Mouse (Mus musculus) limb, embryonic 14.5 days (tissue): Measurements from ENCODE around the gene Cnbd2. TPM values are rescaled to one million over a fixed set of nuclear protein-coding genes. Genes with fewer than 3 reads are reported as not detected.
"Not testable (repeated sequence)": the region's sequence is repeated elsewhere in the genome, so short reads cannot be mapped to it uniquely, and the experiment has no call there.

Source experiments
- ATAC-seq: fragments of 200-750 bp; cut with Nextera tagmentation; 2 replicates; pipeline ENCODE4 v1.8.0; 2017; ENCODE audit warnings: low read depth, moderate number of reproducible peaks, moderate TSS enrichment; ENCODE audit not compliant: low FRiP score
- DNase-seq: peaks from one replicate; pipeline ENCODE4 v3.0.0-alpha.2; 2015; ENCODE audit warnings: low spot score
- H3K27ac ChIP-seq: fragments of 300-500 bp; sonication (generic); replicated peaks from 2 replicates; pipeline ENCODE4 v1.5.1; 2014; ENCODE audit warnings: low read depth, mild to moderate bottlenecking, low read length, moderate library complexity, mixed read lengths
- H3K27me3 ChIP-seq: fragments of 300-500 bp; sonication (generic); 2 replicates; pipeline ENCODE4 v1.6.1; 2014; ENCODE audit warnings: low read length, mixed read lengths; ENCODE audit not compliant: control insufficient read depth, insufficient read depth
- H3K36me3 ChIP-seq: fragments of 300-500 bp; sonication (generic); 2 replicates; pipeline ENCODE4 v1.6.1; 2014; ENCODE audit warnings: mild to moderate bottlenecking, low read length, moderate library complexity, mixed read lengths; ENCODE audit not compliant: control insufficient read depth, insufficient read depth
- H3K4me1 ChIP-seq: fragments of 300-500 bp; sonication (generic); 2 replicates; pipeline ENCODE4 v1.6.1; 2014; ENCODE audit warnings: antibody characterized with exemption, low read length, mixed read lengths; ENCODE audit not compliant: control insufficient read depth, insufficient read depth
- H3K4me2 ChIP-seq: fragments of 300-500 bp; sonication (generic); replicated peaks from 2 replicates; pipeline ENCODE4 v1.6.1; 2014; ENCODE audit warnings: low read depth, mild to moderate bottlenecking, low read length, moderate library complexity; ENCODE audit not compliant: severe bottlenecking
- H3K4me3 ChIP-seq: fragments of 300-500 bp; sonication (generic); replicated peaks from 2 replicates; pipeline ENCODE4 v1.5.1; 2014; ENCODE audit warnings: low read length
- H3K9ac ChIP-seq: fragments of 300-500 bp; sonication (generic); 2 replicates; pipeline ENCODE4 v1.6.1; 2014; ENCODE audit warnings: mild to moderate bottlenecking, low read depth, low read length, moderate library complexity; ENCODE audit not compliant: severe bottlenecking
- H3K9me3 ChIP-seq: fragments of 300-500 bp; sonication (generic); 2 replicates; pipeline ENCODE4 v1.6.1; 2016; ENCODE audit warnings: low read length; ENCODE audit not compliant: control insufficient read depth
- POLR2A ChIP-seq: fragments of 200-500 bp; IDR thresholded peaks from 2 replicates; pipeline ENCODE4 v1.8.0; 2012; ENCODE audit warnings: inconsistent platforms, mild to moderate bottlenecking, moderate library complexity, borderline replicate concordance; ENCODE audit not compliant: insufficient read depth, insufficient read length; ENCODE audit errors: extremely low read depth
- WGBS: fragments of 180-500 bp; shearing (Covaris S2); extraction: QIAGEN DNeasy Blood & Tissue Kit; methylation state at CpG from one replicate; pipeline ENCODE4 v1.1.7; 2014; 5-methylcytosine and 5-hydroxymethylcytosine counted together
- polyA plus RNA-seq, 2 experiments: library from polyadenylated mRNA; depleted of rRNA in 1 of 2; stranded (reverse) in 1 of 2; unstranded in 1 of 2; fragments of >200 nt; fragmentation: Nextera tagmentation in 1 of 2; extraction: Ambion mirVana in 1 of 2; gene quantifications; 2 replicates each; pipeline versions ENCODE4 v1.2.1 to v1.2.3; 2012 to 2014

The Cnbd2 gene
- polyA plus RNA-seq, 2 experiments, result 2.2 to 4.6 TPM

DNA sequence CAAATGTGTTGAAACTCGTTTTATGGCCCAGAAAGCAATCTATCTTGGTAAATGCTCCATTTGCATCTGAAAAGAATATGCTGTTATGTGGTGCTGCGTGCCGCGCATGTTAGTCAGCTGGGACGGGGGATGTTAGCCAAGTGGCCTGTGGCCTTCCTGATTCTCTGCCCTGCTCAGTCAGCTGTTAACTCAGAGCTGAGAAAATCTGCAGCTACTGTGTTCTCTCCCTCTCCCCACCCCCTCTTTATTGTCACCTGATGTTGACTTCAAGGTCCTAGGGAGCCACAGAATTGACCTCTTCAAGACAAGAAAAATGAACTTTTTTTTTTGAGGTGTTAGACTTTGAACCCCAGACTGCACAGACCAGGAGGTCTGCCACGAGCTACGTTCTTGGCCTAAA is 43.9 kb downstream of the Cnbd2 start:
- Histone ChIP-seq H3K27ac (no peak overlapping the region), H3K36me3 (no peaks in the 10 kb centered on the region), H3K4me3 (no peak overlapping the region), H3K9ac (no peak overlapping the region), H3K4me2 (no peak overlapping the region), H3K9me3 (no peaks in the 10 kb centered on the region), H3K4me1 (no peaks in the 10 kb centered on the region; the same call in 1 of the 2 replicates), H3K27me3 (no peaks in the 10 kb centered on the region)
- no peak for DNase-seq
- no peak for ATAC-seq
- TF ChIP-seq POLR2A, result no peak
- WGBS, result 70% methylated on average over 7 of the region's 7 CpGs

DNA sequence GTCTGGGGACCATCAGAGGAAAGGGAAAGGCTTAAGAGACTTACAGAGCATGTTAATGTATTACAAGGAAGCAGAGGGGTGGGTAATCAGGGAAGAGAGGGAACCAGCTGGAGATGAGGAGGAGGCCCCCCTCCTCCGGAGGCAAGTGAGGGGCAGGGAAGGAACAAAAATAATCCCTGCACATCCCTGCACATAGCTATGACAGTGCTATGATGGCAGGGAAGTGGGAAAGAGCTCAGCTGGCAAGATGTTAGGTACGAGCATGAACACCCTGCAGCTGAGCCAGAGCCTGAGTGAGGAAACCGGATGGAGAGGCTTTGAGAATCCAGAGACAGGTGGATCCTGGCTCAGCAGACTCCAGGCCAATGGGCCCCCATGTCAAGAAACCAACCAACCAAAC is 56.4 kb downstream of the Cnbd2 start:
- Histone ChIP-seq H3K4me1 (no peaks in the 10 kb centered on the region), H3K27ac (no peak overlapping the region), H3K27me3 (peaks cover 4% of the 10 kb centered on the region; the same call in 1 of the 2 replicates), H3K4me3 (no peak overlapping the region), H3K4me2 (no peak overlapping the region), H3K9me3 (no peaks in the 10 kb centered on the region; the same call in 1 of the 2 replicates), H3K36me3 (no peaks in the 10 kb centered on the region), H3K9ac (no peak overlapping the region)
- no peak for DNase-seq
- no peak for ATAC-seq
- 68% methylated on average over 3 of the region's 3 CpGs for WGBS
- TF ChIP-seq POLR2A, result no peak

GRCm38 (mm10) chr2:156370896-156371295 is 58.8 kb downstream of the Cnbd2 start:
- Histone ChIP-seq H3K27me3 (no peaks in the 10 kb centered on the region), H3K4me2 (no peak overlapping the region), H3K4me3 (no peak overlapping the region), H3K9ac (no peak overlapping the region), H3K9me3 (no peaks in the 10 kb centered on the region), H3K4me1 (no peaks in the 10 kb centered on the region), H3K27ac (no peak overlapping the region), H3K36me3 (no peaks in the 10 kb centered on the region)
- DNase-seq (no peak), ATAC-seq (no peak)
- TF ChIP-seq POLR2A, result no peak
- WGBS, result 85% methylated on average over 7 of the region's 7 CpGs

DNA sequence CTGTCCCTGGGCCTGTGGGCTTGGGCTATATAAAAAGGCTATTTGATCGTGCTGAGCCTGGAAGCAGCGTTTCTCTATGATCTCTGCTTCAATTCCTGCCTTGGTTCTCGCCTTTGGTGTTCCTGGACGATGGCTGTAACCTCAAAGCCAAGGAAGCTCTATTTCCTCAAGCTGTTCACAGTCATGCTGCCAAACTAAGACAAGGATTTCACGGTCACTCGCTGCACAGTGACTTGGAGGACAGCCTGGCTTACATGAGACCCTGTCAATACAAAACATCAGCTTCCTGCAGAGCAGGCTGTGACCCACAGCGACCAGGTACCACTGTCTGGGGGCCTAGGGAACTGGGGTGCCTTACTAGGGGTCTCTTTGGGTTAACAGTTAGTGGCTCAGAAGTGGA is 64.9 kb downstream of the Cnbd2 start:
- Histone ChIP-seq H3K9me3 (no peaks in the 10 kb centered on the region), H3K4me2 (no peak overlapping the region), H3K27ac (no peak overlapping the region), H3K4me3 (no peak overlapping the region), H3K36me3 (no peaks in the 10 kb centered on the region), H3K9ac (no peak overlapping the region), H3K4me1 (no peaks in the 10 kb centered on the region), H3K27me3 (no peaks in the 10 kb centered on the region)
- 72% methylated on average over 7 of the region's 7 CpGs for WGBS
- no peak for ATAC-seq
- TF ChIP-seq POLR2A, result no peak
- DNase-seq, result no peak

- H3K27ac ChIP-seq, result no peak overlapping the region
- no peaks in the 10 kb centered on the region for H3K4me1 ChIP-seq
- no peaks in the 10 kb centered on the region for H3K27me3 ChIP-seq
- no peak for ATAC-seq
- no peak overlapping the region for H3K4me2 ChIP-seq
- H3K9me3 ChIP-seq, result no peaks in the 10 kb centered on the region
- H3K36me3 ChIP-seq, result no peaks in the 10 kb centered on the region
- no peak overlapping the region for H3K4me3 ChIP-seq
- WGBS, result 87% methylated on average over 10 of the region's 10 CpGs
- no peak overlapping the region for H3K9ac ChIP-seq
- no peak for TF ChIP-seq POLR2A
- no peak for DNase-seq
Measured at GRCm38 (mm10) chr2:156379929-156380328, 67.8 kb downstream of the Cnbd2 start.

DNA sequence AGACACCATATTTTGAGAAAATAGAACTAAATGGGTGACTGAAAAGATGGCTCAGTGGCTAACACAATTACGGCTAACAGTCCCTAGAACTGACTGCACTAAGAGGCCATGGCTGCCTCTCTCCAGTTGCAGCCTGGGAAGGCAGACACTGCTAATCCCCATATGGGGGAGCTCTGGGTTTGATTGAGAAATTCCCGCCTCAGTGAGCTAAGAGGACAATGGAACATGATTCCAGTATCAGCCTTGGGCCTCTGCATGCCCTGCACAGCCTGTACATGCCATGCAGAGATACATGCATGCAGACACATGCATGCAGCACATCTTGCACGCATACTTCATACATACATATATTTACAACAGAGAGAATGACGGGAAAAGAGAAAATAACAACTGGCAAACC is 69.3 kb downstream of the Cnbd2 start:
- no peak for TF ChIP-seq POLR2A
- WGBS, result 68% methylated on average over 4 of the region's 4 CpGs

DNA sequence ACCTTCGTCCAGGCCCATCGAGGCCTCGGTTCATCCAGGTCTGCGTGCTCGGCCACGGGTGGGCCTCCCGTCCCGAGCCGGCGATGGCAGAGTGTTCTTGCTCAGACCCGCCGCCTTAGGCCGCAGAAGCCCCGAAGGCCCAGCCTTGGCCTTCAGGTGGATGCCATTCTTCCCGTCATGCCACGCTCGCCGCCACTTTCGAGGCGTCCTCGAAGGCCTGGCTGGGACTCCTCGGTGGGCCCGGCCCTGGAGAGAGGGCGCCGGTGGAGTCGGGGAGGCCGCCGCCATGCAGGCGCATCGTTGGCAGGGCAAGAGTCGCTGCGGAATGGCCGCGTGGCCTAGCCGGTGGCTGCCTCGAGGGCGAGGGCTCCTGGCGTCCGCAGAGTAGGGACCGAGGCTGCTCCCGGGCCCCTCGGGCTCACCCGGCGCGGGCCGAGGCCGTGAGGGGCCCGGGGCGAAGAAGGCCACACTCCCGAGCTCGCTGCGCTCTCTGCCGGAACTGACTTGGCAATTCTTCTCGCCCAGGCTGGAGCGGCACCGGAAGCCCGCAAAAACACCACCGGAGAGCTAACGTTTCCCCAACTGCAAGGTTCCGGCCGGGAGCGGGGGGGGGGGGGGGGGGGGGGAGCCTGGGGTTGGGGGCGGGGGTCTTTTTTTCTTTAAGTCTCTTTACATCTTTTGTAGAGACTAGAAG is 80.5 kb downstream of the Cnbd2 start:
- not testable (repeated sequence) for H3K4me1 ChIP-seq, H3K36me3 ChIP-seq, H3K9me3 ChIP-seq, H3K27me3 ChIP-seq
- peak overlapping the region; percentile 44 for H3K4me2 ChIP-seq
- peak overlapping the region; percentile 53; the same call in 1 of the 2 replicates for H3K9ac ChIP-seq
- ATAC-seq, result peak; percentile 93
- H3K4me3 ChIP-seq, result peak overlapping the region; percentile 39
- DNase-seq, result peak; percentile 84
- 0 out of 2 replicates have a peak overlapping the region, but pooled peaks have one; percentile 58 for H3K27ac ChIP-seq
- WGBS, result 0% methylated on average over 9 of the region's 63 CpGs

More for the DNA sequence above, 69.3 kb downstream of the Cnbd2 start:
- no peak for DNase-seq
- Histone ChIP-seq H3K27me3 (no peaks in the 10 kb centered on the region), H3K4me1 (no peaks in the 10 kb centered on the region), H3K36me3 (no peaks in the 10 kb centered on the region), H3K4me2 (no peak overlapping the region), H3K4me3 (no peak overlapping the region), H3K27ac (no peak overlapping the region), H3K9ac (no peak overlapping the region), H3K9me3 (no peaks in the 10 kb centered on the region)
- ATAC-seq, result no peak
